10 mouse cellular contexts compared by ENCODE assay signal in the genomic region with DNA sequence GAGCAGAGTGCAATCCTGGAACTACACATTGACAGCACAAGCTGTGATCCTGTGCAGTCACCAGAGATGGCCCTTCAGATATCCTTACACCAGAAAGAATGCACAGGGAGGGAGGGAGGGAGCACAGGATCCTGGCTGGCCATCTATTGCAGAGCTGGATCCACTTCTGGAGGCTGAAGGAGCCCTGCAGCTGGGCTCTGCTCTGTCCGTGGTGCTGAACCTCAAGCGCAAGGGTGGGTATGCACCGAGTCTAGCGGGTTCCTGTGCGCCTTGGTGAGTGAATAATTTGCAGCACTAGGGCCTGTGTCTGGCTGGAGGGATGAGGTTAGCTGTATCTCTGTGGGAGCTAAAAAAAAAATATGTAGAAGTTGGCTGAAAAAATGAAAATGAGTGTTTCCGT. TPM values are rescaled to one million over a fixed set of nuclear protein-coding genes. Genes with fewer than 3 reads are reported as not detected.
DNase-seq lines count a peak whose midpoint lies in the region; ATAC-seq and TF ChIP-seq lines count a peak whose summit lies in the region.
"Had no signal": no experiment of that assay in that cellular context is flagged by ENCODE, and none has a peak within 500 bp of the region (broad histone marks: within the 10 kb centered on the region; RNA-seq: fewer than 3 reads in every experiment).

No protein-coding gene starts in this region.

- no peak for TF ChIP-seq CTCF in gastrocnemius, adult 2 months (IDR thresholded peaks at IDR 0.05)
- no peak for TF ChIP-seq CTCF in MEL (IDR thresholded peaks at IDR 0.05 in 2 of 3, conservative IDR thresholded peaks at IDR 0.05 in 1 of 3; ENCODE audit: control insufficient read depth in 1 of 3, insufficient read depth in 1 of 3, low read depth in 2 of 3, low read length in 3 of 3, poor library complexity in 1 of 3, severe bottlenecking in 1 of 3)

- TF ChIP-seq POLR2A in MEL (IDR thresholded peaks at IDR 0.05; ENCODE audit: control insufficient read depth in 1 of 2, insufficient read depth in 1 of 2, low read depth in 1 of 2, low read length in 2 of 2, poor library complexity in 1 of 2): no peak

- no peak for TF ChIP-seq EP300 in MEL (IDR thresholded peaks at IDR 0.05; ENCODE audit: low read depth in 1 of 2, low read length in 2 of 2)

- TF ChIP-seq RAD21 in MEL (IDR thresholded peaks at IDR 0.05; ENCODE audit: low read depth, low read length): no peak

- no peaks in the 10 kb centered on the region; a peak in 1 of 4 replicates for H3K27me3 ChIP-seq in MEL (ENCODE audit: control insufficient read depth in 1 of 2, insufficient read depth in 2 of 2, low read length in 2 of 2)
- no peaks in the 10 kb centered on the region for H3K27me3 ChIP-seq in embryonic facial prominence, embryonic 10.5 days (replicated peaks; ENCODE audit: low read depth, poor library complexity, severe bottlenecking)
- H3K27me3 ChIP-seq in intestine, embryonic 16.5 days (replicated peaks; ENCODE audit: control insufficient read depth, insufficient read depth, low read length): no peaks in the 10 kb centered on the region
- no peaks in the 10 kb centered on the region for H3K27me3 ChIP-seq in forebrain, embryonic 15.5 days
- H3K27me3 ChIP-seq: heart, embryonic 13.5 days had no signal

- 12% methylated on average over 6 of the region's 6 CpGs for WGBS in embryonic facial prominence, embryonic 10.5 days
- WGBS in intestine, embryonic 16.5 days: 9% methylated on average over 6 of the region's 6 CpGs
- 13% methylated on average over 6 of the region's 6 CpGs for WGBS in forebrain, embryonic 15.5 days

- no peak overlapping the region for H3K27ac ChIP-seq in gastrocnemius, adult 2 months
- H3K27ac ChIP-seq in MEL (ENCODE audit: control insufficient read depth, low read depth, low read length): no peak overlapping the region
- H3K27ac ChIP-seq in embryonic facial prominence, embryonic 10.5 days (replicated peaks): no peak overlapping the region
- no peak overlapping the region for H3K27ac ChIP-seq in intestine, embryonic 16.5 days (ENCODE audit: low read length)
- H3K27ac ChIP-seq in forebrain, embryonic 15.5 days (replicated peaks): no peak overlapping the region
- H3K27ac ChIP-seq: heart, embryonic 13.5 days had no signal

- H3K4me3 ChIP-seq in gastrocnemius, adult 2 months: no peak overlapping the region
- H3K4me3 ChIP-seq in MEL (ENCODE audit: control insufficient read depth in 1 of 2, insufficient read depth in 1 of 2, low read depth in 2 of 2, low read length in 2 of 2): no peak overlapping the region
- H3K4me3 ChIP-seq in embryonic facial prominence, embryonic 10.5 days: no peak overlapping the region
- H3K4me3 ChIP-seq in intestine, embryonic 16.5 days (ENCODE audit: low read length): no peak overlapping the region
- no peak overlapping the region for H3K4me3 ChIP-seq in forebrain, embryonic 15.5 days
- H3K4me3 ChIP-seq: heart, embryonic 13.5 days had no signal

- no peak overlapping the region for H3K4me2 ChIP-seq in intestine, embryonic 16.5 days (ENCODE audit: low read depth, low read length)
- H3K4me2 ChIP-seq in forebrain, embryonic 15.5 days (replicated peaks): no peak overlapping the region
- H3K4me2 ChIP-seq: heart, embryonic 13.5 days had no signal

- peak; percentile 26 for DNase-seq in gastrocnemius, adult 2 months
- no peak for DNase-seq in gastrocnemius, adult 18-20 months (ENCODE audit: low spot score)
- DNase-seq in MEL (ENCODE audit: low read depth, low spot score): peak; percentile 51
- peak; percentile 87 for DNase-seq in embryonic facial prominence, embryonic 10.5 days (ENCODE audit: low spot score)
- DNase-seq in lung, postnatal 10 days: peak; percentile 83
- DNase-seq in thymus, postnatal 4 days: peak; percentile 81

- H3K36me3 ChIP-seq in MEL (ENCODE audit: control insufficient read depth in 1 of 2, insufficient read depth in 2 of 2, low read length in 2 of 2): no peaks in the 10 kb centered on the region
- H3K36me3 ChIP-seq in embryonic facial prominence, embryonic 10.5 days (replicated peaks): no peaks in the 10 kb centered on the region
- H3K36me3 ChIP-seq in intestine, embryonic 16.5 days (ENCODE audit: control insufficient read depth, insufficient read depth, low read length): no peaks in the 10 kb centered on the region
- H3K36me3 ChIP-seq in forebrain, embryonic 15.5 days: no peaks in the 10 kb centered on the region
- H3K36me3 ChIP-seq: heart, embryonic 13.5 days had no signal

- H3K9me3 ChIP-seq in MEL (replicated peaks; ENCODE audit: insufficient read depth, low read length): no peaks in the 10 kb centered on the region
- H3K9me3 ChIP-seq in embryonic facial prominence, embryonic 10.5 days: no peaks in the 10 kb centered on the region
- H3K9me3 ChIP-seq in intestine, embryonic 16.5 days (ENCODE audit: control insufficient read depth, low read length): no peaks in the 10 kb centered on the region
- no peaks in the 10 kb centered on the region for H3K9me3 ChIP-seq in forebrain, embryonic 15.5 days
- H3K9me3 ChIP-seq: heart, embryonic 13.5 days had no signal

- H3K4me1 ChIP-seq in MEL (ENCODE audit: control insufficient read depth in 1 of 2, insufficient read depth in 2 of 2, low read length in 2 of 2): no peaks in the 10 kb centered on the region
- H3K4me1 ChIP-seq in embryonic facial prominence, embryonic 10.5 days: no peaks in the 10 kb centered on the region
- no peaks in the 10 kb centered on the region for H3K4me1 ChIP-seq in intestine, embryonic 16.5 days (ENCODE audit: control insufficient read depth, insufficient read depth, low read length)
- no peaks in the 10 kb centered on the region for H3K4me1 ChIP-seq in forebrain, embryonic 15.5 days
- H3K4me1 ChIP-seq: heart, embryonic 13.5 days had no signal

- H3K79me2 ChIP-seq in MEL (ENCODE audit: control insufficient read depth, insufficient read depth, low read length, poor library complexity): no peaks in the 10 kb centered on the region

- H3K9ac ChIP-seq in MEL (ENCODE audit: control insufficient read depth, low read depth, low read length, poor library complexity, severe bottlenecking): no peak overlapping the region
- no peak overlapping the region for H3K9ac ChIP-seq in intestine, embryonic 16.5 days (ENCODE audit: low read depth, low read length)
- no peak overlapping the region for H3K9ac ChIP-seq in forebrain, embryonic 15.5 days (replicated peaks)
- H3K9ac ChIP-seq: heart, embryonic 13.5 days had no signal

- intact Hi-C loops in gastrocnemius, adult 2 months (cut with DNase I): no loop called here

- ATAC-seq in intestine, embryonic 16.5 days: peak; percentile 46; the same call in 1 of the 2 replicates
- no peak for ATAC-seq in forebrain, embryonic 15.5 days (replicated peaks)

TF ChIP-seq in MEL, 35 proteins besides CTCF, POLR2A, EP300 and RAD21:
- TF ChIP-seq GATA1 (IDR thresholded peaks at IDR 0.05; ENCODE audit: low read depth, low read length) (no peak), TAL1 (IDR thresholded peaks at IDR 0.05; ENCODE audit: low read length) (no peak), SMC3 (IDR thresholded peaks at IDR 0.05; ENCODE audit: low read depth, low read length) (no peak), NRF1 (IDR thresholded peaks at IDR 0.05; ENCODE audit: insufficient read depth, low read depth, low read length, poor library complexity, severe bottlenecking) (no peak), JUND (IDR thresholded peaks at IDR 0.05; ENCODE audit: low read depth, low read length) (no peak), ZNF384 (IDR thresholded peaks at IDR 0.05; ENCODE audit: low read depth, low read length) (no peak)
TF ChIP-seq in MEL: peak in this region for 0.

RNA-seq across cellular contexts. Expression of a gene that starts 12.4 kb away (rescaled TPM):
- total RNA-seq in gastrocnemius, adult 2 months (2021): not detected
- total RNA-seq in gastrocnemius, adult 18-20 months (2021): not detected
- total RNA-seq in MEL (2012; rRNA removed): 0.27 and 0.42 TPM in 2 replicates
- polyA plus RNA-seq in MEL (2012; ENCODE audit: insufficient read depth in 1 of 2, insufficient read length in 2 of 2, low read depth in 1 of 2, low replicate concordance in 2 of 2, missing spikeins in 1 of 2): 1 to 10 TPM in 1 of 2 experiments, not detected in 1; 2.9 TPM
- polyA plus RNA-seq in embryonic facial prominence, embryonic 10.5 days (2016; fragmentation: Nextera tagmentation; extraction: Ambion mirVana): 0.13 and 0.44 TPM in 2 replicates
- polyA plus RNA-seq in intestine, embryonic 16.5 days (2015; fragmentation: Nextera tagmentation; extraction: Ambion mirVana): 0.02 TPM in 1 of 2 replicates, not detected in the other
- 0.19 and 0.20 TPM in 2 replicates for polyA plus RNA-seq in forebrain, embryonic 15.5 days (2015; fragmentation: Nextera tagmentation; extraction: Ambion mirVana)
- total RNA-seq: neutrophil, adult 5-6 weeks had no signal
